27 mouse cellular contexts compared by ENCODE assay signal in genomic region chr16:56392843-56393242, GRCm38 (mm10).
"Had no signal": no experiment of that assay in that cellular context is flagged by ENCODE, and none has a peak within 500 bp of the region (broad histone marks: within the 10 kb centered on the region; RNA-seq: fewer than 3 reads in every experiment).

No protein-coding gene starts in this region.

- H3K27ac ChIP-seq: intestine, embryonic 15.5 days; kidney, embryonic 15.5 days; limb, embryonic 12.5 days; liver, embryonic 12.5 days; liver, embryonic 15.5 days; lung, embryonic 15.5 days; midbrain, embryonic 10.5 days; midbrain, embryonic 13.5 days; neural tube, embryonic 13.5 days; stomach, embryonic 15.5 days had no signal

- H3K4me2 ChIP-seq: intestine, embryonic 15.5 days; kidney, embryonic 15.5 days; limb, embryonic 12.5 days; liver, embryonic 12.5 days; liver, embryonic 15.5 days; lung, embryonic 15.5 days; midbrain, embryonic 13.5 days; neural tube, embryonic 13.5 days; stomach, embryonic 15.5 days had no signal

- H3K9me3 ChIP-seq: intestine, embryonic 15.5 days; kidney, embryonic 15.5 days; limb, embryonic 12.5 days; liver, embryonic 12.5 days; liver, embryonic 15.5 days; lung, embryonic 15.5 days; megakaryocyte, embryonic 14.5 days; midbrain, embryonic 10.5 days; midbrain, embryonic 13.5 days; neural tube, embryonic 13.5 days; stomach, embryonic 15.5 days had no signal

- H3K4me1 ChIP-seq: intestine, embryonic 15.5 days; kidney, embryonic 15.5 days; liver, embryonic 12.5 days; liver, embryonic 15.5 days; megakaryocyte, embryonic 14.5 days; midbrain, embryonic 10.5 days; neural tube, embryonic 13.5 days; stomach, embryonic 15.5 days had no signal

- H3K27me3 ChIP-seq: intestine, embryonic 15.5 days; kidney, embryonic 15.5 days; limb, embryonic 12.5 days; liver, embryonic 12.5 days; liver, embryonic 15.5 days; lung, embryonic 15.5 days; megakaryocyte, embryonic 14.5 days; midbrain, embryonic 13.5 days; neural tube, embryonic 13.5 days; stomach, embryonic 15.5 days had no signal

- H3K36me3 ChIP-seq: intestine, embryonic 15.5 days; kidney, embryonic 15.5 days; limb, embryonic 12.5 days; liver, embryonic 12.5 days; liver, embryonic 15.5 days; lung, embryonic 15.5 days; midbrain, embryonic 10.5 days; midbrain, embryonic 13.5 days; neural tube, embryonic 13.5 days; stomach, embryonic 15.5 days had no signal

- H3K4me3 ChIP-seq: intestine, embryonic 15.5 days; kidney, embryonic 15.5 days; limb, embryonic 12.5 days; liver, embryonic 12.5 days; liver, embryonic 15.5 days; lung, embryonic 15.5 days; megakaryocyte, embryonic 14.5 days; midbrain, embryonic 10.5 days; midbrain, embryonic 13.5 days; myocyte; neural tube, embryonic 13.5 days; stomach, embryonic 15.5 days had no signal

- H3K9ac ChIP-seq: intestine, embryonic 15.5 days; kidney, embryonic 15.5 days; limb, embryonic 12.5 days; liver, embryonic 12.5 days; liver, embryonic 15.5 days; lung, embryonic 15.5 days; midbrain, embryonic 13.5 days; neural tube, embryonic 13.5 days; stomach, embryonic 15.5 days had no signal

- ATAC-seq: intestine, embryonic 15.5 days; liver, embryonic 12.5 days; midbrain, embryonic 13.5 days; midbrain, embryonic 16.5 days had no signal

- DNase-seq: kidney, adult 11 months; kidney, adult 8-10 months; kidney, postnatal 10 days; kidney, postnatal 36 days; layer of hippocampus, postnatal 36 days; liver; lung, adult 18-20 months; lung, postnatal 10 days; lung, postnatal 36 days; right cerebral cortex, postnatal 14 days; spleen, adult 18-20 months; thymus, adult 18-20 months; thymus, postnatal 14 days; thymus, postnatal 4 days had no signal
